Mouse (Mus musculus) brain, embryonic 14.5 days (tissue): ENCODE measurements around the gene Camk2b.

ENCODE experiments used
- CTCF ChIP-seq: fragments of 200-500 bp; IDR thresholded peaks from 2 replicates; pipeline ENCODE4 v1.5.1; 2012; ENCODE audit warnings: inconsistent platforms, mild to moderate bottlenecking, moderate library complexity, borderline replicate concordance; ENCODE audit not compliant: insufficient read depth, insufficient read length; ENCODE audit errors: extremely low read depth
- POLR2A ChIP-seq: fragments of 200-500 bp; IDR thresholded peaks from 2 replicates; pipeline ENCODE4 v1.6.1; 2012; ENCODE audit warnings: mild to moderate bottlenecking, inconsistent platforms, borderline replicate concordance; ENCODE audit not compliant: poor library complexity, insufficient read depth, insufficient read length, severe bottlenecking; ENCODE audit errors: extremely low read depth

- TF ChIP-seq POLR2A (no peak), CTCF (no peak)
These were observed 41.6 kb upstream of the Camk2b start for GRCm38 (mm10) chr11:6107722-6108121.
